Mouse (Mus musculus): Measurements from ENCODE around the gene Efna4.

DNA sequence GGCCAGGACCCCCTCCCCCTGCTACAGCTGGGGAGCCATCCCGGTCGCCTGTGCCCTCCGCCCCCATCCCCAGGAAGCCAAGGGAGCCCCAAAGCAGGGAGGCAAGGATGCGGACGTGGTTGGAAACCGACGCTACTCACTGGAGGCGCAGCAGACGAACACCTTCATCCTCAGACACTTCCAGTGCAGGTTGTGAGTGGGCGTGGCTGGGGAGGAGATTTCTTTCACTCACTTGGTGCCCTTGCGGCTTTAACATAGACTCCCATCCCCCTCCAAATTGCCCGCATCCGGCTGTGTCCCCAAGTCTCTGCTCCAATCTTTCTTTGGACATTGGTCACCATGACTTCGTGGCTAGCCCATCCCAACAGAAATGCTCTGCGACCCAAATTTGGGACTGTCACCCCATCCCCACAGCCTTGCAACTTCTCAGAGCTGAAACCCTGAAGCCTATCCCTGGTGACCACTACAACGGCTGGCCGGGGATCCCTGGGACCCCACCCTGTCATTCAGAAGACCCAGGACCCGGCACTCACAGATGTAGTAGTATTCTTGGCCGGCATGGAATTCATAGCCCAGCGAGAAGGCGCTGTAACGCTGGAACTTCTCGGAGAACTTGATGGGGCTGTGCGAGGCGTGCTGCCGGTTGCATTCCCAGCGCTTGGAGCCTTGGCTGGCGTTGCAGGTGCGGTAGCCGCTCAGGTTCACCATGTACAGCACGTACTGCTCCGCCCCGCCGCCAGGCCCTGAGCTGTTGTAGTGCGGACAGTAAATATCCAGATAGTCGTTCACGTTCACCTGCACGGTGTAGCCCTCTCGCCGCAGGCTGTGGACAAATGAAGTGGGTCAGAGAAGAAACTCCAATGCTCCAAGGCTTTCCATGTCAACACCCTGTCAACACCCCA is 21.6 kb downstream of the Efna4 start:
- TF ChIP-seq CTCF (IDR thresholded peaks at IDR 0.05; ENCODE audit: low read depth) (no peak), EP300 (optimal IDR thresholded peaks at IDR 0.05) (no peak)

All from stomach, postnatal 0 days (tissue).